Mouse (Mus musculus) stomach, embryonic 15.5 days (tissue): ENCODE results near the gene N4bp3. TPM values are rescaled to one million over a fixed set of nuclear protein-coding genes. Genes with fewer than 3 reads are reported as not detected.
"Not testable (repeated sequence)": the region's sequence is repeated elsewhere in the genome, so short reads cannot be mapped to it uniquely, and the experiment has no call there.

Source experiments
- ATAC-seq: fragments of 200-750 bp; cut with Nextera tagmentation; 2 replicates; pipeline ENCODE4 v1.8.0; 2017; ENCODE audit warnings: low read depth, moderate number of reproducible peaks, moderate TSS enrichment; ENCODE audit not compliant: insufficient read depth, low FRiP score
- H3K27ac ChIP-seq: fragments of 300-500 bp; sonication (generic); 2 replicates; pipeline ENCODE4 v1.5.1; 2015; ENCODE audit warnings: mild to moderate bottlenecking, inconsistent platforms
- H3K27me3 ChIP-seq: fragments of 300-500 bp; sonication (generic); replicated peaks from 2 replicates; pipeline ENCODE4 v1.6.1; 2015; ENCODE audit warnings: inconsistent platforms
- H3K36me3 ChIP-seq: fragments of 300-500 bp; sonication (generic); 2 replicates; pipeline ENCODE4 v1.6.1; 2015; ENCODE audit warnings: inconsistent platforms
- H3K4me1 ChIP-seq: fragments of 300-500 bp; sonication (generic); 2 replicates; pipeline ENCODE4 v1.6.1; 2015; ENCODE audit warnings: inconsistent platforms
- H3K4me2 ChIP-seq: fragments of 300-500 bp; sonication (generic); 2 replicates; pipeline ENCODE4 v1.6.1; 2015; ENCODE audit warnings: mild to moderate bottlenecking, inconsistent platforms
- H3K4me3 ChIP-seq: fragments of 300-500 bp; sonication (generic); replicated peaks from 2 replicates; pipeline ENCODE4 v1.5.1; 2015; ENCODE audit warnings: inconsistent platforms
- H3K9ac ChIP-seq: fragments of 300-500 bp; sonication (generic); 2 replicates; pipeline ENCODE4 v1.6.1; 2015; ENCODE audit warnings: inconsistent platforms
- H3K9me3 ChIP-seq: fragments of 300-500 bp; sonication (generic); 2 replicates; pipeline ENCODE4 v1.6.1; 2016; ENCODE audit warnings: inconsistent platforms
- WGBS: fragments of 180-500 bp; shearing (Covaris S2); methylation state at CpG from one replicate; pipeline ENCODE4 v1.1.7; 2015; 5-methylcytosine and 5-hydroxymethylcytosine counted together
- polyA plus RNA-seq: library from polyadenylated mRNA; unstranded; fragments of >200 nt; fragmentation: Nextera tagmentation; extraction: Ambion mirVana; gene quantifications from 2 replicates; pipeline ENCODE4 v1.2.1, GENCODE M21; 2015

The N4bp3 gene
- polyA plus RNA-seq, 1 experiment from 2014 or later = 21.5 TPM

GRCm38 (mm10) chr11:51671376-51671775, 20.7 kb upstream of the N4bp3 start:
- 87% methylated on average over 2 of the region's 2 CpGs for WGBS
- Histone ChIP-seq H3K4me2 (no peak overlapping the region), H3K27ac (no peak overlapping the region), H3K36me3 (no peaks in the 10 kb centered on the region), H3K4me3 (no peak overlapping the region), H3K9ac (no peak overlapping the region), H3K9me3 (no peaks in the 10 kb centered on the region), H3K27me3 (no peaks in the 10 kb centered on the region), H3K4me1 (no peaks in the 10 kb centered on the region)
- no peak for ATAC-seq

- no peak overlapping the region for H3K4me2 ChIP-seq
- no peaks in the 10 kb centered on the region for H3K36me3 ChIP-seq
- ATAC-seq = no peak
- no peaks in the 10 kb centered on the region for H3K27me3 ChIP-seq
- 89% methylated on average over 7 of the region's 7 CpGs for WGBS
- no peak overlapping the region for H3K9ac ChIP-seq
- no peaks in the 10 kb centered on the region for H3K9me3 ChIP-seq
- no peak overlapping the region for H3K27ac ChIP-seq
- no peak overlapping the region for H3K4me3 ChIP-seq
- no peaks in the 10 kb centered on the region for H3K4me1 ChIP-seq
Measured at GRCm38 (mm10) chr11:51670846-51671245, 20.2 kb upstream of the N4bp3 start.

- not testable (repeated sequence) for H3K4me1 ChIP-seq, H3K36me3 ChIP-seq, H3K4me3 ChIP-seq, H3K27ac ChIP-seq, ATAC-seq, H3K27me3 ChIP-seq, H3K9ac ChIP-seq, H3K9me3 ChIP-seq, H3K4me2 ChIP-seq
- 93% methylated on average over 7 of the region's 7 CpGs for WGBS
Measured at GRCm38 (mm10) chr11:51664747-51665146, 14.1 kb upstream of the N4bp3 start.

- no peak for ATAC-seq
- WGBS = 78% methylated on average over 7 of the region's 7 CpGs
- no peaks in the 10 kb centered on the region for H3K36me3 ChIP-seq
- no peak overlapping the region for H3K27ac ChIP-seq
- no peak overlapping the region for H3K4me2 ChIP-seq
- peaks cover 10% of the 10 kb centered on the region for H3K4me1 ChIP-seq
- no peak overlapping the region for H3K9ac ChIP-seq
- H3K27me3 ChIP-seq = no peaks in the 10 kb centered on the region
- no peak overlapping the region for H3K4me3 ChIP-seq
- H3K9me3 ChIP-seq = no peaks in the 10 kb centered on the region
Measured at GRCm38 (mm10) chr11:51662632-51663031, 12.0 kb upstream of the N4bp3 start.

GRCm38 (mm10) chr11:51661867-51662365, 11.3 kb upstream of the N4bp3 start:
- no peaks in the 10 kb centered on the region for H3K9me3 ChIP-seq
- ATAC-seq = no peak
- WGBS = 84% methylated on average over 16 of the region's 16 CpGs
- no peak overlapping the region for H3K27ac ChIP-seq
- H3K4me1 ChIP-seq = peaks cover 10% of the 10 kb centered on the region
- H3K9ac ChIP-seq = no peak overlapping the region
- H3K27me3 ChIP-seq = no peaks in the 10 kb centered on the region
- no peak overlapping the region for H3K4me3 ChIP-seq
- no peaks in the 10 kb centered on the region for H3K36me3 ChIP-seq
- H3K4me2 ChIP-seq = no peak overlapping the region

GRCm38 (mm10) chr11:51658705-51659104, 8.1 kb upstream of the N4bp3 start:
- H3K27ac ChIP-seq = peak overlapping the region; percentile 21; the same call in 1 of the 2 replicates
- no peak overlapping the region for H3K4me3 ChIP-seq
- peaks cover 10% of the 10 kb centered on the region for H3K4me1 ChIP-seq
- no peaks in the 10 kb centered on the region for H3K36me3 ChIP-seq
- WGBS = 41% methylated on average over 6 of the region's 6 CpGs
- no peaks in the 10 kb centered on the region for H3K9me3 ChIP-seq
- no peak overlapping the region for H3K4me2 ChIP-seq
- peak; percentile 78; the same call in 1 of the 2 replicates for ATAC-seq
- H3K9ac ChIP-seq = no peak overlapping the region
- no peaks in the 10 kb centered on the region for H3K27me3 ChIP-seq

GRCm38 (mm10) chr11:51658291-51658690, 7.6 kb upstream of the N4bp3 start:
- no peak overlapping the region for H3K9ac ChIP-seq

GRCm38 (mm10) chr11:51656798-51657521, 6.3 kb upstream of the N4bp3 start:
- no peak for ATAC-seq
- Histone ChIP-seq H3K36me3 (no peaks in the 10 kb centered on the region), H3K27ac (0 out of 2 replicates have a peak overlapping the region, but pooled peaks have one; percentile 1), H3K4me2 (no peak overlapping the region), H3K27me3 (no peaks in the 10 kb centered on the region), H3K9me3 (no peaks in the 10 kb centered on the region), H3K9ac (no peak overlapping the region), H3K4me3 (no peak overlapping the region), H3K4me1 (peaks cover 10% of the 10 kb centered on the region)
- whole genome bisulfite sequencing = 77% methylated on average over 10 of the region's 10 CpGs

More at GRCm38 (mm10) chr11:51658291-51658690, 7.6 kb upstream of the N4bp3 start:
- Histone ChIP-seq H3K36me3 (no peaks in the 10 kb centered on the region), H3K4me3 (no peak overlapping the region), H3K9me3 (no peaks in the 10 kb centered on the region), H3K4me2 (no peak overlapping the region), H3K27me3 (no peaks in the 10 kb centered on the region), H3K27ac (peak overlapping the region; percentile 21; the same call in 1 of the 2 replicates), H3K4me1 (peaks cover 10% of the 10 kb centered on the region)
- ATAC-seq = no peak
- WGBS = 44% methylated on average over 7 of the region's 7 CpGs

GRCm38 (mm10) chr11:51654891-51655290, 4.2 kb upstream of the N4bp3 start:
- no peak overlapping the region for H3K27ac ChIP-seq
- no peak for ATAC-seq
- H3K9ac ChIP-seq = no peak overlapping the region
- H3K27me3 ChIP-seq = no peaks in the 10 kb centered on the region
- 91% methylated on average over 3 of the region's 3 CpGs for WGBS
- H3K4me2 ChIP-seq = no peak overlapping the region
- peaks cover 17% of the 10 kb centered on the region for H3K4me1 ChIP-seq
- H3K9me3 ChIP-seq = no peaks in the 10 kb centered on the region
- no peak overlapping the region for H3K4me3 ChIP-seq
- H3K36me3 ChIP-seq = no peaks in the 10 kb centered on the region

- H3K9me3 ChIP-seq = no peaks in the 10 kb centered on the region
- 82% methylated on average over 6 of the region's 6 CpGs for WGBS
- no peak for ATAC-seq
Measured at GRCm38 (mm10) chr11:51653736-51654135, 3.1 kb upstream of the N4bp3 start.

GRCm38 (mm10) chr11:51652889-51653418, 2.3 kb upstream of the N4bp3 start:
- Histone ChIP-seq H3K27me3 (no peaks in the 10 kb centered on the region), H3K9me3 (no peaks in the 10 kb centered on the region), H3K9ac (no peak overlapping the region)

More at GRCm38 (mm10) chr11:51653736-51654135, 3.1 kb upstream of the N4bp3 start:
- H3K4me2 ChIP-seq = no peak overlapping the region
- no peak overlapping the region for H3K9ac ChIP-seq
- no peak overlapping the region for H3K4me3 ChIP-seq
- H3K4me1 ChIP-seq = peaks cover 18% of the 10 kb centered on the region
- no peak overlapping the region for H3K27ac ChIP-seq
- H3K36me3 ChIP-seq = no peaks in the 10 kb centered on the region
- H3K27me3 ChIP-seq = no peaks in the 10 kb centered on the region

GRCm38 (mm10) chr11:51650261-51650660, 381 bp downstream of the N4bp3 start:
- Histone ChIP-seq H3K27ac (peak overlapping the region; percentile 91), H3K4me3 (peak overlapping the region; percentile 78), H3K27me3 (no peaks in the 10 kb centered on the region), H3K4me1 (peaks cover 24% of the 10 kb centered on the region), H3K9ac (peak overlapping the region; percentile 60), H3K9me3 (no peaks in the 10 kb centered on the region), H3K4me2 (peak overlapping the region; percentile 97), H3K36me3 (no peaks in the 10 kb centered on the region)
- ATAC-seq = peak; percentile 19; the same call in 1 of the 2 replicates
- under 1% methylated on average over 30 of the region's 30 CpGs for WGBS

More at GRCm38 (mm10) chr11:51652889-51653418, 2.3 kb upstream of the N4bp3 start:
- no peak for ATAC-seq
- H3K27ac ChIP-seq = no peak overlapping the region
- no peaks in the 10 kb centered on the region for H3K36me3 ChIP-seq
- H3K4me3 ChIP-seq = no peak overlapping the region
- WGBS = 89% methylated on average over 4 of the region's 4 CpGs
- no peak overlapping the region for H3K4me2 ChIP-seq
- H3K4me1 ChIP-seq = peaks cover 15% of the 10 kb centered on the region
